24 mouse cellular contexts compared by ENCODE assay signal in genomic region chr4:120142905-120143304, GRCm38 (mm10). TPM values are rescaled to one million over a fixed set of nuclear protein-coding genes. Genes with fewer than 3 reads are reported as not detected.
DNase-seq lines count a peak whose midpoint lies in the region; ATAC-seq lines count a peak whose summit lies in the region.
"Had no signal": no experiment of that assay in that cellular context is flagged by ENCODE, and none has a peak within 500 bp of the region (broad histone marks: within the 10 kb centered on the region; RNA-seq: fewer than 3 reads in every experiment).

No protein-coding gene starts in this region.

- no peak overlapping the region for H3K4me3 ChIP-seq in forebrain, embryonic 14.5 days (ENCODE audit: low read depth, low read length)
- no peak overlapping the region for H3K4me3 ChIP-seq in forebrain, embryonic 10.5 days
- no peak overlapping the region for H3K4me3 ChIP-seq in midbrain, embryonic 15.5 days
- H3K4me3 ChIP-seq in midbrain, embryonic 11.5 days (ENCODE audit: low read depth, low read length): no peak overlapping the region
- H3K4me3 ChIP-seq: hindbrain, embryonic 10.5 days; limb, embryonic 15.5 days; midbrain, embryonic 10.5 days; stomach, embryonic 15.5 days had no signal

- no peak for DNase-seq in forebrain, embryonic 14.5 days (ENCODE audit: low spot score)
- no peak for DNase-seq in forebrain, embryonic 10.5 days (ENCODE audit: extremely low spot score, low spot score)
- no peak for DNase-seq in midbrain, embryonic 11.5 days (ENCODE audit: low spot score, missing footprints)
- DNase-seq in gastrocnemius, adult 8-10 months (ENCODE audit: low spot score in 2 of 2): peak; percentile 32 to 52
- no peak for DNase-seq in frontal cortex, postnatal 10 days (ENCODE audit: low spot score in 2 of 2)
- DNase-seq in right cerebral cortex, postnatal 25 days: no peak
- no peak for DNase-seq in lung, postnatal 36 days
- DNase-seq: cerebellum, adult 11 months; kidney, adult 8-10 months; kidney, postnatal 25 days; layer of hippocampus, adult 9-11 months; liver, postnatal 0 days; lung, postnatal 4 days had no signal

- peaks cover 3% of the 10 kb centered on the region; the same call in 1 of the 2 replicates for H3K4me1 ChIP-seq in forebrain, embryonic 14.5 days (ENCODE audit: control insufficient read depth, insufficient read depth, low read length)
- H3K4me1 ChIP-seq in forebrain, embryonic 10.5 days: no peaks in the 10 kb centered on the region
- no peaks in the 10 kb centered on the region for H3K4me1 ChIP-seq in midbrain, embryonic 15.5 days
- no peaks in the 10 kb centered on the region for H3K4me1 ChIP-seq in midbrain, embryonic 11.5 days (ENCODE audit: control insufficient read depth, insufficient read depth, low read length)
- H3K4me1 ChIP-seq: hindbrain, embryonic 10.5 days; midbrain, embryonic 10.5 days; stomach, embryonic 15.5 days had no signal

- peak; percentile 60; the same call in 1 of the 2 replicates for ATAC-seq in forebrain, embryonic 14.5 days
- ATAC-seq in midbrain, embryonic 15.5 days (replicated peaks): 0 out of 2 replicates have a peak, but pooled peaks have one; percentile 55
- ATAC-seq in midbrain, embryonic 11.5 days (ENCODE audit: low FRiP score): no peak
- ATAC-seq: inflammation-experienced regulatory T-cells, adult 6 months; liver, postnatal 0 days had no signal

- H3K36me3 ChIP-seq in forebrain, embryonic 14.5 days (ENCODE audit: control insufficient read depth, insufficient read depth, low read length): no peaks in the 10 kb centered on the region
- H3K36me3 ChIP-seq in forebrain, embryonic 10.5 days (replicated peaks): no peaks in the 10 kb centered on the region
- H3K36me3 ChIP-seq in midbrain, embryonic 15.5 days (replicated peaks): no peaks in the 10 kb centered on the region
- no peaks in the 10 kb centered on the region for H3K36me3 ChIP-seq in midbrain, embryonic 11.5 days (ENCODE audit: control insufficient read depth, insufficient read depth, low read length)
- H3K36me3 ChIP-seq: hindbrain, embryonic 10.5 days; limb, embryonic 15.5 days; midbrain, embryonic 10.5 days; stomach, embryonic 15.5 days had no signal

- H3K9me3 ChIP-seq in forebrain, embryonic 14.5 days (replicated peaks; ENCODE audit: control insufficient read depth, low read length): no peaks in the 10 kb centered on the region
- H3K9me3 ChIP-seq in forebrain, embryonic 10.5 days: no peaks in the 10 kb centered on the region
- no peaks in the 10 kb centered on the region for H3K9me3 ChIP-seq in midbrain, embryonic 15.5 days
- no peaks in the 10 kb centered on the region for H3K9me3 ChIP-seq in midbrain, embryonic 11.5 days (ENCODE audit: control insufficient read depth, low read length)
- H3K9me3 ChIP-seq: hindbrain, embryonic 10.5 days; limb, embryonic 15.5 days; midbrain, embryonic 10.5 days; stomach, embryonic 15.5 days had no signal

- no peak overlapping the region for H3K9ac ChIP-seq in forebrain, embryonic 14.5 days (ENCODE audit: low read length)
- H3K9ac ChIP-seq in midbrain, embryonic 15.5 days: no peak overlapping the region
- no peak overlapping the region for H3K9ac ChIP-seq in midbrain, embryonic 11.5 days (ENCODE audit: low read length)
- H3K9ac ChIP-seq: limb, embryonic 15.5 days; liver, postnatal 0 days; stomach, embryonic 15.5 days had no signal

- H3K27ac ChIP-seq in forebrain, embryonic 14.5 days (ENCODE audit: low read depth, low read length): no peak overlapping the region
- no peak overlapping the region for H3K27ac ChIP-seq in forebrain, embryonic 10.5 days
- H3K27ac ChIP-seq in midbrain, embryonic 15.5 days: no peak overlapping the region
- no peak overlapping the region for H3K27ac ChIP-seq in midbrain, embryonic 11.5 days (ENCODE audit: low read depth, low read length)
- H3K27ac ChIP-seq: hindbrain, embryonic 10.5 days; limb, embryonic 15.5 days; midbrain, embryonic 10.5 days; stomach, embryonic 15.5 days had no signal

- no peaks in the 10 kb centered on the region for H3K27me3 ChIP-seq in forebrain, embryonic 14.5 days (replicated peaks; ENCODE audit: control insufficient read depth, insufficient read depth, low read length)
- H3K27me3 ChIP-seq in forebrain, embryonic 10.5 days (ENCODE audit: poor library complexity, severe bottlenecking): peaks cover 8% of the 10 kb centered on the region
- H3K27me3 ChIP-seq in midbrain, embryonic 15.5 days (replicated peaks): no peaks in the 10 kb centered on the region
- H3K27me3 ChIP-seq in midbrain, embryonic 11.5 days (ENCODE audit: control insufficient read depth, insufficient read depth, low read length): no peaks in the 10 kb centered on the region; the same call in 1 of the 2 replicates
- H3K27me3 ChIP-seq: limb, embryonic 15.5 days; stomach, embryonic 15.5 days had no signal

- 68% methylated on average over 9 of the region's 9 CpGs for WGBS in forebrain, embryonic 14.5 days
- 84% methylated on average over 9 of the region's 9 CpGs for WGBS in forebrain, embryonic 10.5 days
- WGBS in midbrain, embryonic 15.5 days: 81% methylated on average over 9 of the region's 9 CpGs
- WGBS in midbrain, embryonic 11.5 days: 82% methylated on average over 8 of the region's 9 CpGs

- no peak overlapping the region for H3K4me2 ChIP-seq in forebrain, embryonic 14.5 days (ENCODE audit: low read length)
- no peak overlapping the region for H3K4me2 ChIP-seq in midbrain, embryonic 15.5 days
- no peak overlapping the region for H3K4me2 ChIP-seq in midbrain, embryonic 11.5 days
- H3K4me2 ChIP-seq: limb, embryonic 15.5 days; stomach, embryonic 15.5 days had no signal

RNA-seq across cellular contexts. Expression of gene Edn2, which starts 18.1 kb away (rescaled TPM):
- 0.20 and 0.30 TPM in 2 replicates for polyA plus RNA-seq in forebrain, embryonic 14.5 days (2014; fragmentation: Nextera tagmentation; extraction: Ambion mirVana)
- not detected in 2 replicates for polyA plus RNA-seq in forebrain, embryonic 10.5 days (2016; fragmentation: Nextera tagmentation; extraction: Ambion mirVana)
- polyA plus RNA-seq in midbrain, embryonic 15.5 days (2015; fragmentation: Nextera tagmentation; extraction: Ambion mirVana): 0.15 and 0.22 TPM in 2 replicates
- not detected in 2 replicates for polyA plus RNA-seq in midbrain, embryonic 11.5 days (2014; fragmentation: Nextera tagmentation; extraction: Ambion mirVana)
- total RNA-seq in gastrocnemius, adult 8-10 months (2022): not detected
- total RNA-seq: common myeloid progenitor, adult 5-6 weeks; heart, adult 8-10 months; left cerebral cortex, postnatal 10 days; neutrophil, adult 5-6 weeks had no signal
- polyA plus RNA-seq: inflammation-experienced regulatory T-cells, adult 6 months; midbrain, embryonic 10.5 days; spleen, adult 2 months had no signal

Comparison
In these comparisons a context has a peak if more than half of its experiments do, and no peak if none do; other contexts are left out.
1. DNase-seq: peak in gastrocnemius, adult 8-10 months (2 of 2); none in forebrain, embryonic 14.5 days (single experiment), forebrain, embryonic 10.5 days (single experiment), midbrain, embryonic 11.5 days (single experiment), frontal cortex, postnatal 10 days (0 of 2), right cerebral cortex, postnatal 25 days (single experiment) and lung, postnatal 36 days (single experiment).